Mouse (Mus musculus) c-Kit-positive CD71-negative TER-119-negative erythroid progenitor cells, embryonic 14.5 days (primary cell): ENCODE data around the gene Sdc1.

Experiments used
- DNase-seq: peaks from one replicate; pipeline ENCODE4 v3.0.0-alpha.2; 2013; ENCODE audit warnings: low read depth

Gene Sdc1

DNA sequence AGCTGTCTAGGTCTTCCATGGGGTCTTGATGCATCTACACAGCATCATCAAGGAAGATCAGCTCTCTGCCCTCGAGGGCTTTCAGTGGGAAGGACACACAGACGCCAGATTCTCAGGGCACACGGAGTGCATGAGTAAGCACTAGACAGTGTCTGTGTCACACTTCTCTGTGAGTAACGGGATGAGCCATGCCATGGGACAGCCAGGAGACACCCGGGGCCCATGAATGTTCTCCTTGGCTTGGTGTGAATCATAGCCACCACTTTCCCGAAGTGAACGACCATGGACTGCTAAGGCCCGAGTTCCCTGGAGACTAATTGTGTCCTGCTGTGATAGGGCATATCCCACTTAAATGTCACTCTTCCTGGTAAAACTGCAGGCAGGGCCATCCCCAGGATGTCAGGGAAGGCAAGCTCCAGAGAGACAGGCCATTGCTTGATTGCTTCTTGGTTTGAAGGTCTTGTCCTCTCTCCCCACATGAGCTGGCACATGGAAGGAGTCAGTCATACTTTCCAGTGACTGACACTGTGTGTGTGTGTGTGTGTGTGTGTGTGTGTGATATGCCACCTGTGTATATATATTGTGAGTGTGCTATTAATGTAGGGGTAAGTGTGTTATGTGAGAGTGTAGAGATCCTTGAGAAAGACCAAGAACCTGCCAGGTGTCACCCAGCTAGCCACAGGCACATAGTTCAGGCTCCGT is 56.0 kb downstream of the Sdc1 start:
- no peak for DNase-seq

DNA sequence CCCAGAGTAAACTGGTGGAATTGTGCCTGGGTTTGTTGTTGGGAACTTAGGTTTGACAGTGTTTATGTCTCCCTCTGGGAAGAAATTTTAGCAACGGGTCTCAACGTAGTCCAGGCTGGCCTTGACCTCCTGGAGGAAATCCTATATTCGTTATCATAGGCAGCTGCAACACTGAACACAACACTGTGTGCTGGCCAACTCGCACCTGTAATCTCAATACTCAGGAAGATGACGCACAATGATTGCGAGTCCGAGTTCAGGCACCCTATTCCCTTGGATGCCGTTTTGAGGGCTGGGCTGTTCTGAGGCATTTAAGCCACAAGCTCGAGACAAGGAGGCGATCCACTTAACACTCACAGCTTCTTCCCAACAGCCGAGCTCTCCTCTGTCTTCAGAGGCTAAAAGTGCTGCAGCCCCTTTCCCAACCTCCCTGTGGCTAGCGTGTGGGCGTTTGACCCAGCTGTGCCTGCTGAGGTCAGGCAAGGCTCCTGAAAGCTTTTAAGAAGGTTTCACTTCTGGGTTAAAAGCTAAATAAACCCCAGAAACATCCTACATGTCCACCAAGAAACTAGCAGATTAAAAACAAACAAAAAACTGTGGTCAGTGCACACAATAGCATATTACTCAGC is 58.0 kb downstream of the Sdc1 start:
- DNase-seq: no peak

GRCm38 (mm10) chr12:8829661-8830040 is 58.5 kb downstream of the Sdc1 start:
- DNase-seq: no peak

DNA sequence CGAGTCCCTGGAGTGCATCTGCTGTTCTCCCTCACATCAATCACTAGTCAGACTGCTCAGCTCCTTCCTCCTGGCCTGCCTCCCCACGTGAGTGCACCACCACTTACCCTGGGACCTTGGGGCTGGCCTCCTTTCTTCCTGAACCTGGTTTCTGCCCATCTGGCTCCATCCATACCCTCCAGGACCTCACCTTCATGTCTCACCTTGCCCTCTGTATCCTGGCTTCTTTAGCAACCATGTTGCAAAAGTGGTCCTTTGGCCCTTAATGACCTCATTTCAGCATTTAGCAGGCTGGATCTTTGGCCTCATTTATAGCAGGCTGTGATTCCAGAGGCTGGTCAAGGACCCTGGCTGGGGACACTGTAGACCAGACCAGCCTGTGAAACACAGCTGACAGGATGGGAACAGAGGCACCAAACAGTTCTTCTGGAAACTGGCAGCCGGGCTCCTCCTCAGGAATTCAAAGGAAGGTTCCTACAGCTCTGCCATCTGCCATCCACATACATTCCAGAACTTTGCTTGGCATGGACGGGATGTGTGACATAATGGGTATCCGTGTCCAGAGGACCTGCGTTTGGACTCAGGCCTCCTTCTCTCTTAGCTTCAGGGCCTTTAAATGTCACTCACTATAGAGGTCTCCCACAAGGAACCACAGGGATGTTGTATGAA is 60.0 kb downstream of the Sdc1 start:
- no peak for DNase-seq

- no peak for DNase-seq
Measured at GRCm38 (mm10) chr12:8831710-8832109, 60.6 kb downstream of the Sdc1 start.

- no peak for DNase-seq
Measured at GRCm38 (mm10) chr12:8840782-8841325, 69.7 kb downstream of the Sdc1 start.

- DNase-seq: no peak
Measured at GRCm38 (mm10) chr12:8842725-8843124, 71.6 kb downstream of the Sdc1 start.
